12 mouse cellular contexts compared by ENCODE assay signal in genomic region chr6:92057768-92058167, GRCm38 (mm10). TPM values are rescaled to one million over a fixed set of nuclear protein-coding genes. Genes with fewer than 3 reads are reported as not detected.
DNase-seq lines count a peak whose midpoint lies in the region; TF ChIP-seq lines count a peak whose summit lies in the region.
"Had no signal": no experiment of that assay in that cellular context is flagged by ENCODE, and none has a peak within 500 bp of the region (broad histone marks: within the 10 kb centered on the region; RNA-seq: fewer than 3 reads in every experiment).

No protein-coding gene starts in this region.

- TF ChIP-seq CTCF in gastrocnemius, adult 2 months (IDR thresholded peaks at IDR 0.05): peak; percentile 17; the same call in 1 of the 2 replicates

- H3K4me3 ChIP-seq in gastrocnemius, adult 2 months: no peak overlapping the region

- intact Hi-C loops in gastrocnemius, adult 2 months (cut with DNase I): no loop called here

- H3K27ac ChIP-seq in gastrocnemius, adult 2 months: no peak overlapping the region

- no peak for DNase-seq in gastrocnemius, adult 2 months
- DNase-seq in gastrocnemius, adult 8-10 months (ENCODE audit: low spot score in 2 of 2): no peak
- peak; percentile 36 for DNase-seq in lung, postnatal 10 days
- no peak for DNase-seq in lung, postnatal 14 days
- DNase-seq in embryo, embryonic 10.5 days (ENCODE audit: low spot score): peak; percentile 29
- no peak for DNase-seq in right cerebral cortex, postnatal 10 days (ENCODE audit: low spot score in 2 of 2)
- DNase-seq in urinary bladder, postnatal 14 days (ENCODE audit: low spot score): no peak
- no peak for DNase-seq in adrenal gland, adult (ENCODE audit: inconsistent age in 2 of 2, low spot score in 1 of 2)
- DNase-seq: adrenal gland, postnatal 10 days; cerebellum, adult 9-10 months; gastrocnemius, postnatal 36 days; heart, postnatal 4 days had no signal

RNA-seq across cellular contexts. Expression of gene Nr2c2, which starts 33.4 kb away (rescaled TPM):
- total RNA-seq in gastrocnemius, adult 2 months (2021): 10 to 100 TPM; 21.1 to 23.0 TPM
- 10 to 100 TPM; 20.7 to 26.5 (median 25.0) TPM for total RNA-seq in gastrocnemius, adult 8-10 months (2022)

Comparison
In these comparisons a context has a peak if more than half of its experiments do, and no peak if none do; other contexts are left out.
1. DNase-seq: peak in lung, postnatal 10 days (single experiment) and embryo, embryonic 10.5 days (single experiment); none in gastrocnemius, adult 2 months (single experiment), gastrocnemius, adult 8-10 months (0 of 2), lung, postnatal 14 days (single experiment), right cerebral cortex, postnatal 10 days (0 of 2), urinary bladder, postnatal 14 days (single experiment) and adrenal gland, adult (0 of 2).